ENCODE assay signal across 8 mouse cellular contexts in genomic region chr9:71591938-71592548, GRCm38 (mm10). TPM values are rescaled to one million over a fixed set of nuclear protein-coding genes. Genes with fewer than 3 reads are reported as not detected.
A peak's percentile ranks its signal among the peaks of the same experiment; 100 is the strongest.
DNase-seq lines count a peak whose midpoint lies in the region; ATAC-seq and TF ChIP-seq lines count a peak whose summit lies in the region.

TSS of gene Myzap (minus strand) at chr9:71592360.

- no peaks in the 10 kb centered on the region for H3K27me3 ChIP-seq in hindbrain, postnatal 0 days (ENCODE audit: insufficient read depth, low read length)

- peak; percentile 81 for ATAC-seq in hindbrain, postnatal 0 days

- no peaks in the 10 kb centered on the region for H3K9me3 ChIP-seq in hindbrain, postnatal 0 days (ENCODE audit: low read length)

- WGBS in hindbrain, postnatal 0 days: 1% methylated on average over 29 of the region's 29 CpGs

- peak within 1 kb of the TSS; percentile 85 for H3K4me2 ChIP-seq in hindbrain, postnatal 0 days (ENCODE audit: low read depth, low read length)

- H3K36me3 ChIP-seq in hindbrain, postnatal 0 days (ENCODE audit: insufficient read depth, low read length): no peaks in the 10 kb centered on the region

- H3K4me3 ChIP-seq in cortical plate, adult 2 months (ENCODE audit: insufficient read depth, low read length): peak within 1 kb of the TSS; percentile 34
- peak within 1 kb of the TSS; percentile 55 for H3K4me3 ChIP-seq in hindbrain, postnatal 0 days (ENCODE audit: low read length)

- H3K9ac ChIP-seq in hindbrain, postnatal 0 days (replicated peaks; ENCODE audit: low read length): peak within 1 kb of the TSS; percentile 56

- no peaks in the 10 kb centered on the region; the same call in 1 of the 2 replicates for H3K4me1 ChIP-seq in cortical plate, adult 2 months (ENCODE audit: control insufficient read depth, insufficient read depth, low read length)
- no peaks in the 10 kb centered on the region; the same call in 1 of the 2 replicates for H3K4me1 ChIP-seq in hindbrain, postnatal 0 days (ENCODE audit: insufficient read depth, low read length)

- DNase-seq in ZHBTc4 (ENCODE audit: low read depth, low spot score): peak; percentile 91
- peak; percentile 83 to 84 for DNase-seq in gastrocnemius, adult 8-10 months (ENCODE audit: low spot score in 2 of 2)
- DNase-seq in hindbrain, postnatal 0 days (ENCODE audit: low spot score): peak; percentile 66
- DNase-seq in left cerebral cortex, postnatal 14 days (ENCODE audit: low spot score in 2 of 2): peak; percentile 49
- DNase-seq in mesoderm, embryonic 11.5 days (ENCODE audit: low read depth, low spot score): peak; percentile 73
- peak; percentile 30 to 59 for DNase-seq in right cerebral cortex, postnatal 36 days (ENCODE audit: low spot score in 2 of 2)
- DNase-seq in urinary bladder, postnatal 4 days (ENCODE audit: low spot score in 2 of 2): peak; percentile 84 to 92

- no peak within 1 kb of the TSS for H3K27ac ChIP-seq in cortical plate, adult 2 months (ENCODE audit: insufficient read depth, low read length)
- no peak within 1 kb of the TSS for H3K27ac ChIP-seq in hindbrain, postnatal 0 days

- TF ChIP-seq POLR2A in cortical plate, adult 2 months (IDR thresholded peaks at IDR 0.05; ENCODE audit: extremely low read depth, insufficient read depth, low read length): no peak

- intact Hi-C loops in left cerebral cortex, postnatal 14 days (cut with DNase I): no loop called here

- TF ChIP-seq CTCF in cortical plate, adult 2 months (IDR thresholded peaks at IDR 0.05; ENCODE audit: extremely low read depth, insufficient read depth, low read length): no peak
- no peak for TF ChIP-seq CTCF in hindbrain, postnatal 0 days (IDR thresholded peaks at IDR 0.05; ENCODE audit: low read depth)

RNA-seq across cellular contexts. Expression of gene Myzap, which starts in this region (rescaled TPM):
- 1.0 and 1.3 TPM in 2 replicates for polyA plus RNA-seq in cortical plate, adult 2 months (2012; rRNA removed)
- 1 to 10 TPM; 1.8 to 3.2 (median 2.5) TPM for total RNA-seq in gastrocnemius, adult 8-10 months (2022)
- 0.29 and 1.3 TPM in 2 replicates for total RNA-seq in hindbrain, postnatal 0 days (2014; rRNA removed)
- 1.6 and 1.9 TPM in 2 replicates for polyA plus RNA-seq in hindbrain, postnatal 0 days (2015; fragmentation: Nextera tagmentation; extraction: Ambion mirVana)
- 1 to 10 TPM; 1.7 TPM for total RNA-seq in left cerebral cortex, postnatal 14 days (2021)
